Mouse (Mus musculus): ENCODE measurements at regions not wholly inside any gene's neighbourhood (a gene's known extent, or its start where the extent isn't known, plus 50 kb on each side); places are given as distances from the start of the nearest gene placed in this dataset.

DNA sequence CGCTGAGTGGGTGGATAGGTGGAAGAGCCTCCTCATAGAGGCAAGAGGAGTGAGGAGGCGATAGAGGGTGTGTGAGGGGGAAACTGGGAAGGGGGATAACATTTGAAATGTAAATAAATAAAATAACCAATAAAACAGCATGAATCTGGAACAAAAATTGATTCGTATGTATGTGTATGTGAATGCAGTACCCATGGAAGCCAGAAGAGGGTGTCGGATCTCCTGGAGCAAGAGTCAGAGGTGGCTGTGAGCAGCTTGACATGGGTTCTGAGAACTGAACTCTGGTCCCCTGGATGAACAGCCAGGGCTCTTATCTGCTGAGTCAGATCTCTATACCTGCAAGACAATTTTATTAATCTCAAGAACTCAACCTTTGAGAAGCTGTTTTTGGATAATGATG is 81.4 kb downstream of the Tfap2b start:
- TF ChIP-seq CTCF (IDR thresholded peaks at IDR 0.05; ENCODE audit: borderline replicate concordance, extremely low read depth, insufficient read depth, insufficient read length) = peak; percentile 18; the same call in 1 of the 2 replicates
- TF ChIP-seq POLR2A (IDR thresholded peaks at IDR 0.05; ENCODE audit: borderline replicate concordance, extremely low read depth, insufficient read depth, insufficient read length, poor library complexity, severe bottlenecking) = no peak
- DNase-seq (ENCODE audit: low read depth) = no peak

DNA sequence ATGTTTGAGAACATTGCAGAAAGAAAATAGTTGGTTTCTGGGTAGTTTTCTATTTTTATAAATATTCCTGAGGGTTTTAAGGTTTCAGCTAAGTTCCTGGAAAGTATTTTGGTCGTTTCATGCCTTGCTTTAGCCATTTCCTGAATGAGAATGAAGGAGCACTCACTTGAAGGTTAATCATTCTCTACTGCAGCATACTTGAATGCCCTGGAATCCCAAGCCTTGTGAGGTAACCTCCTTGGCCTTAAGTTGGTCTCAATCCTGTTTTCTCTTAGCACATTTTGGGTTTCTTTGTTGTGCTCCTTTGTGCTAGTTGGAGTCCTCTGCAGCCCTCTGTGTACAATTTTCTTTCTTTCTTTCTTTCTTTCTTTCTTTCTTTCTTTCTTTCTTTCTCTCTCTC is 112.9 kb downstream of the Tfap2b start:
- TF ChIP-seq CTCF (IDR thresholded peaks at IDR 0.05; ENCODE audit: borderline replicate concordance, extremely low read depth, insufficient read depth, insufficient read length) (no peak), POLR2A (IDR thresholded peaks at IDR 0.05; ENCODE audit: borderline replicate concordance, extremely low read depth, insufficient read depth, insufficient read length, poor library complexity, severe bottlenecking) (no peak)
- no peak for DNase-seq (ENCODE audit: low read depth)

GRCm38 (mm10) chr1:19336062-19336461 is 127.3 kb downstream of the Tfap2b start:
- TF ChIP-seq CTCF (IDR thresholded peaks at IDR 0.05; ENCODE audit: borderline replicate concordance, extremely low read depth, insufficient read depth, insufficient read length) (no peak), POLR2A (IDR thresholded peaks at IDR 0.05; ENCODE audit: borderline replicate concordance, extremely low read depth, insufficient read depth, insufficient read length, poor library complexity, severe bottlenecking) (no peak)
- no peak for DNase-seq (ENCODE audit: low read depth)

DNA sequence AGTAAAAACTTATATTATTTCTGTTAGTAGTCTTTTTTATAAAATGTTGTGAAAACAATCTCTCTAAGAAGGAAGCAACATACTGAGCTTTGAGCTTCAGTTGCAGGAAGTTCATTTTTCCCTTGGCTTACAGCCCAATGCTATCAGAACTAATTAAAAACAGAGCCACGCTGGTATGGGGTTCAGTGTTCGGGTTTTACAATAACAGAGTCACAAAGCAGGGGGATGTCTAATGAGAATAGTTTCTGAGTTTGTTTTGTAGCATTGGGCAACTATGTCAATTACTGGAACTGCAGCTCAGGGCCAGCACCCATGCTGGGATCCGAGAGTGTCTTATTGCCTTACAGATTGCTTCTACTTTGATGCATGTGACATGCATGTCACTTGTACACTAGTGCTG is 128.5 kb downstream of the Tfap2b start:
- DNase-seq (ENCODE audit: low read depth) = peak; percentile 45
- TF ChIP-seq CTCF (IDR thresholded peaks at IDR 0.05; ENCODE audit: borderline replicate concordance, extremely low read depth, insufficient read depth, insufficient read length) (no peak), POLR2A (IDR thresholded peaks at IDR 0.05; ENCODE audit: borderline replicate concordance, extremely low read depth, insufficient read depth, insufficient read length, poor library complexity, severe bottlenecking) (no peak)

DNA sequence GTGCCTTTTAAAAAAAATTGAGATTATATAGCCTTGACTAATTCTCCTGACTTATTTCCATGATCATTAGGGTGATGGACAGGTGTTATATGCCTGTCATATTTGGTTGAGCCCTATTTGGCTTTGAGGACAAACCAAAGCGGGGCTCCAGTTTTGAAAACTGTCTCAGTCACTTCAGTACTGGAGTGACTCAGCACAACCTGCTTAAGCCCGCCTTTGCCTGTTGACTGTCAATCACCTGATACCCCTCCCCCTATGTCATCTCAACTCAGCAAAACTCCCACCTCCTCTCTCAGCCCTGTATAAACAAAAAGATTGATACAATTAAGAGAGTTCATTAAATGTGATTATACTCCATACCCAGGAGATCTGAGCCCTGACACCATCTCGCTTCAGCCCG is 135.7 kb downstream of the Tfap2b start:
- TF ChIP-seq CTCF (IDR thresholded peaks at IDR 0.05; ENCODE audit: borderline replicate concordance, extremely low read depth, insufficient read depth, insufficient read length) = no peak
- no peak for TF ChIP-seq POLR2A (IDR thresholded peaks at IDR 0.05; ENCODE audit: borderline replicate concordance, extremely low read depth, insufficient read depth, insufficient read length, poor library complexity, severe bottlenecking)
- no peak for DNase-seq (ENCODE audit: low read depth)

GRCm38 (mm10) chr1:19350495-19350894 is 141.8 kb downstream of the Tfap2b start:
- DNase-seq (ENCODE audit: low read depth) = peak; percentile 48
- TF ChIP-seq POLR2A (IDR thresholded peaks at IDR 0.05; ENCODE audit: borderline replicate concordance, extremely low read depth, insufficient read depth, insufficient read length, poor library complexity, severe bottlenecking) (no peak), CTCF (IDR thresholded peaks at IDR 0.05; ENCODE audit: borderline replicate concordance, extremely low read depth, insufficient read depth, insufficient read length) (no peak)

GRCm38 (mm10) chr1:19384856-19385255 is 176.1 kb downstream of the Tfap2b start:
- TF ChIP-seq POLR2A (IDR thresholded peaks at IDR 0.05; ENCODE audit: borderline replicate concordance, extremely low read depth, insufficient read depth, insufficient read length, poor library complexity, severe bottlenecking) (no peak), CTCF (IDR thresholded peaks at IDR 0.05; ENCODE audit: borderline replicate concordance, extremely low read depth, insufficient read depth, insufficient read length) (no peak)

GRCm38 (mm10) chr1:19388864-19389505 is 180.3 kb downstream of the Tfap2b start:
- DNase-seq (ENCODE audit: low read depth) = peak; percentile 22
- TF ChIP-seq CTCF (IDR thresholded peaks at IDR 0.05; ENCODE audit: borderline replicate concordance, extremely low read depth, insufficient read depth, insufficient read length) (no peak), POLR2A (IDR thresholded peaks at IDR 0.05; ENCODE audit: borderline replicate concordance, extremely low read depth, insufficient read depth, insufficient read length, poor library complexity, severe bottlenecking) (no peak)

More at GRCm38 (mm10) chr1:19384856-19385255, 176.1 kb downstream of the Tfap2b start:
- no peak for DNase-seq (ENCODE audit: low read depth)

DNA sequence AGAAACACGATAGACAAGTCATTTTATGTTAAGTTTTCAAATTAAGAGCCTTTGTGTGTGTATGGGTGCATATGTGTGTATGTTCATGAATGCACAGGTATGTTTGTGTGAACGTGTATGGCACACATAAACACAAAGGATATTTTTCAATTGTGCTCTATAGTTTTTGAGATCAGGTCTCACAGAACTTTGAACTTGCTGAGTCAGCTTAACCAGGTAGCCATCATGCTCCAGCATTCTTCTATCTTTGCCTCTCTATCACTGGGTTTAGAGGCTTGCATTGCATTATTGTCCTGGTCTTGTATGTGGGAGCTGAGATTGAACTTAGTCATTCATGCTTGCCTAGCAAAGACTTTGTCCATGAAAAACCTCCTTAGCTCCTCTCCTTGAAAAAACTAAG is 198.8 kb downstream of the Tfap2b start:
- TF ChIP-seq POLR2A (IDR thresholded peaks at IDR 0.05; ENCODE audit: borderline replicate concordance, extremely low read depth, insufficient read depth, insufficient read length, poor library complexity, severe bottlenecking) (no peak), CTCF (IDR thresholded peaks at IDR 0.05; ENCODE audit: borderline replicate concordance, extremely low read depth, insufficient read depth, insufficient read length) (no peak)
- no peak for DNase-seq (ENCODE audit: low read depth)

DNA sequence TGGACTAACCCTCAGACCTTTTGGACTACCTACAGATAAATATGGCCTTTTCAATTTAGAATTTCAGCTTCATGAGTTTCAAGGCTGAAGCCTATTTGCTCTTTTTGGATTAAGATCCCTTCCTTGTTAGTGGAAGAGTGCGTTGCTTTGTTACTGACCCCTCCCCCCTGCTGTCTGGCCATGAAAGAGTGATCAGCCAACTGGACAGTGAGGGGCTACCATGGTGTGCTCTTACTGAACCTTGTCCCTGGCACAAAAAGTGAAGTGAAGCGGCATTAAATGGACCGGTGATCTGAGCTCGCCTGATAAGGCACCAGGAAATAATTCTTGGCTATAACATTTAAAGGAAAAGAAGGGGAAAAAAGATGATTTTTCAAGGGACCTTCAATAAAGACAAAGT is 203.6 kb downstream of the Tfap2b start:
- TF ChIP-seq CTCF (IDR thresholded peaks at IDR 0.05; ENCODE audit: borderline replicate concordance, extremely low read depth, insufficient read depth, insufficient read length) = no peak
- TF ChIP-seq POLR2A (IDR thresholded peaks at IDR 0.05; ENCODE audit: borderline replicate concordance, extremely low read depth, insufficient read depth, insufficient read length, poor library complexity, severe bottlenecking) = no peak
- no peak for DNase-seq (ENCODE audit: low read depth)

- no peak for DNase-seq (ENCODE audit: low read depth)
- TF ChIP-seq POLR2A (IDR thresholded peaks at IDR 0.05; ENCODE audit: borderline replicate concordance, extremely low read depth, insufficient read depth, insufficient read length, poor library complexity, severe bottlenecking) = no peak
- TF ChIP-seq CTCF (IDR thresholded peaks at IDR 0.05; ENCODE audit: borderline replicate concordance, extremely low read depth, insufficient read depth, insufficient read length) = no peak
These were observed 212.4 kb downstream of the Tfap2b start for GRCm38 (mm10) chr1:19421116-19421515.

DNA sequence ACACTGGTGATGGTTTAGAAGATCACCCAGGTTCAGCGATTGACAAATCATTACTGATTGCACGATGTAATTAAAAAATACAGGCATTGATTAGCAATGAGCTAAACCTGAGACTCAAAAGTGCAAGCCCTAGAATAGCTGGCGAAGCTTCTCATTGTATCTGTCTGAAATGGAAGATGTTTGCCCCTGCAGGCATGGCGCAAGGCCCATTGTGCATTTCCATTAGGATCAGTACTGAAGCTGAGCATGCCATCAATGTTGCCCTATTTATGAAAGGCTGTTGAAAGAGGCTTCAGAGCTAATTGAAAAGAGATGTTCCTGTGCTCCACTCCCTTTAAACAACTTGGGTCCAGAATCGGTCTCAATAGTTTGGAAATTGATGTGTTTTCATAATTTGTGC is 242.1 kb downstream of the Tfap2b start:
- no peak for TF ChIP-seq CTCF (IDR thresholded peaks at IDR 0.05; ENCODE audit: borderline replicate concordance, extremely low read depth, insufficient read depth, insufficient read length)
- TF ChIP-seq POLR2A (IDR thresholded peaks at IDR 0.05; ENCODE audit: borderline replicate concordance, extremely low read depth, insufficient read depth, insufficient read length, poor library complexity, severe bottlenecking) = no peak
- no peak for DNase-seq (ENCODE audit: low read depth)

All from brain, embryonic 14.5 days (tissue).